Mouse (Mus musculus): ENCODE measurements at regions not wholly inside any gene's neighbourhood (a gene's known extent, or its start where the extent isn't known, plus 50 kb on each side); places are given as distances from the start of the nearest gene placed in this dataset.

DNA sequence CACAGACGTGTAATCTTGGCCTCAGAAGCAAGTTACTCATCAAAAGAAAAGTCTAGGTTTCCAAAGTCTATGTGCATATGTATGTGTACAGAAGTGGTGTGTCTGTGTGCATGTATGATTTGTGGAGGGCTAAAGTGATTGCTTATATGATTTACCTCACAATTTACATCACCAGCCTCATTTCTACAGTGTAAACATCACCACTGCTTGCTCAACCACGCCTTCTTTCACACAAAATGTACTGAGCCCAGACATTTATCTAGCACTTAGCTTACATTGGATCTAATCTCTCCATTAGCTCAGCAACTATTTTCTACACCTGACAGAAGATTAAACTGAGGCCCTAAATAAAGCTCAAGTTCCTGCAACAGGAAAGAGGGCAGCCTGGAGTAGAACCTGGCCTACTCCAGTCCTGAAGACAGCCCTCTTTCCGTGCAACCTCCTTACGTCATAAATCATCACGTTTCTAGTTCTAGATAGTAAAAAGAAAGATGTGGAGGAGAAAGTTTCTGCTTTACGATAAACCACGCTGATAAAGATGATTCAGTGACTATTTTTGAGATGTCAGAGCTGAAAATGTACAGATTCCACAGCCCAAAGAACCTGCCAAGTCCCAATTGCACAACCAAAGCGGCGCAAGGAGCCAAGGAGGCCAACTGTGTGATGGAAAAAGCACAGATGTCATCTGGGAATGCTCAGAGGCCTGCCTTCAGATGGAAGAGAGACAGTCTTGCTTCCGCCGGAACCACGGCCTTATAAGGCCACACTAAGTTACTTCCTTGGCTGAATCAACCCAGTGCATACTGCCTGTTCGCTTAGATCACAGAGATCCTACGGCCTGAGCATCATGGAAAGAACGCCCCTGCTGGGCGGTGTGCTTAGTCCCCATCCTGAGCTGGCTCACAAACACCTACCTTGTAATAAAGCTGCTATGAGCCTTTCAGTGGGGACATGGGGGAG lies 72.5 kb upstream of the Thbs1 start:
- no peaks in the 10 kb centered on the region for H3K9me3 ChIP-seq (replicated peaks)
- 0 out of 2 replicates have a peak, but pooled peaks cover 2% of the 10 kb centered on the region for H3K4me1 ChIP-seq
- H3K4me3 ChIP-seq = no peak overlapping the region
- no peak for DNase-seq (ENCODE audit: low spot score)
- WGBS = 92% methylated on average over 16 of the region's 16 CpGs
- no peak overlapping the region for H3K27ac ChIP-seq
- no peaks in the 10 kb centered on the region for H3K27me3 ChIP-seq (ENCODE audit: low read depth, poor library complexity, severe bottlenecking)
- no peaks in the 10 kb centered on the region for H3K36me3 ChIP-seq

DNA sequence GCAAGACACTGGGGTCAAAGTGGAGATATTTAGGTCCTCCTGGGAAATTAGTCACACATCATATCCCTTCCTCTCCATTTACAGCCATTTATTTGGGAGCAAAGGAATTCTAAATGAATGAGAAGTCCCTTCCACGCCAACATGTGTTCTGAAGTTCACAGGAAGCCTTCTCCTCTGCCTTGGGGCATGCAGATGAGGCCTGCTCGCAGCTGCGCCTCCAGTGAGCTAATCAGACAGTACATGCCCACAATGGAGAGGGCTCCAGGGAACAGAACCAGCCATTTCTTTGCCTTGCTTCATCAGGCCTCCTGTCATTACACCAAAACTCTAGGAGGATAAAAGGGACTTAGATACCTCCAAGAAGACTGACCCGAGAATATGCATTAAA lies 71.9 kb upstream of the Thbs1 start:
- Histone ChIP-seq H3K9me3 (replicated peaks) (no peaks in the 10 kb centered on the region), H3K27ac (no peak overlapping the region), H3K27me3 (ENCODE audit: low read depth, poor library complexity, severe bottlenecking) (no peaks in the 10 kb centered on the region), H3K36me3 (no peaks in the 10 kb centered on the region), H3K4me1 (0 out of 2 replicates have a peak, but pooled peaks cover 2% of the 10 kb centered on the region), H3K4me3 (no peak overlapping the region)
- WGBS = 81% methylated on average over 4 of the region's 4 CpGs
- no peak for DNase-seq (ENCODE audit: low spot score)

DNA sequence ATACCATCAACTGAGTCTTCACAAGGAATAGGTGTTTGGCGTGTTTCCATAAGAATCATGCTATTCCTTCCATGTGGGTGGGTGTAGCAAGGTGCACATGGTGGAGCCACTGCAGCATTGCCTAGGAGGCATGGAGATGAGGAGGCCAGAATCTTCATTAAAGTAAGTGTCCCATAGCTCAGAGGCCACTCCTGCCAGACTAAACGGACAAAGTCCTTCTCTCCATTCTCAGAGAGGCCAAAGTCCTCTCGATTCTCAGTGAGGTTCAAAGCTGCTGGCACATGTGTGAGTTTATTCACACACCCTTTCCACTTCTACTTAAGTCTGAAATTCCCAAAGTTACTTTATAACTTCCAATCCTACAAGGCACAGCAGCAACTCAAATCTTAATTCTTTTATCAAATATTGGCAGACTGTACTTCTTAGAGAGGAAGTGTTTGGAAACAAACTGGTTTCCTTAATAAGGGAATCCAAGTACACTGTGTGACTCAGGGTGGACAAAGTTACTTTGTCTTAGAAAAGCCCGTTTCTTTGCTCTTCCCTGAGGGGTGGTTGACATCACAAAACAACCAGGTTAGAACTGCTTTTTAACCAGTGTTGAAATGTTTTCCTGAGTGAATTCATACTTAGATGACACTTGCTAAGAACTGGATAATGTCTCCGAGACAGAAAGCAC lies 69.2 kb upstream of the Thbs1 start:
- Histone ChIP-seq H3K4me1 (0 out of 2 replicates have a peak, but pooled peaks cover 2% of the 10 kb centered on the region), H3K9me3 (replicated peaks) (no peaks in the 10 kb centered on the region), H3K27ac (no peak overlapping the region), H3K36me3 (no peaks in the 10 kb centered on the region), H3K4me3 (no peak overlapping the region), H3K27me3 (ENCODE audit: low read depth, poor library complexity, severe bottlenecking) (no peaks in the 10 kb centered on the region)
- DNase-seq (ENCODE audit: low spot score) = no peak
- 88% methylated on average over 5 of the region's 5 CpGs for WGBS

DNA sequence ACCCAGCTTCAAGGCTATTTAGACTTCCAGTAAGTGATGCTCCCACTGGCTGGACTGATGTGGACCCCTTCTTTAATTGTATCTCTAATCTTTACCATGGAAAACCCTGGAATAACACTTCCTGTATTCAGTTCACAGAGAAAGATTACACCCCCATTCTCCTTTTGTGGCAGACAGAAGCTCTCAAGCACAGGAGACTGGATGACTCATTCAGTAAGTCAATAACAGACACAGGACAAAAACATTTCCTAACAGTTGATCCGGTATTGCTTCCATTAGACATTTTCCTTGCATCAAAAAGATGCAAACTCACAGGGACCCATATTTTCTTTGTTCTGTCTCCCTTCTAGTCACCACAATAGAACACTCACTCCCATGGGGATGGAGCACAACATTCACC lies 67.0 kb upstream of the Thbs1 start:
- H3K4me3 ChIP-seq = no peak overlapping the region
- 0 out of 2 replicates have a peak, but pooled peaks cover 2% of the 10 kb centered on the region for H3K4me1 ChIP-seq
- no peak overlapping the region for H3K27ac ChIP-seq
- 89% methylated on average over 1 of the region's 1 CpGs for WGBS
- H3K27me3 ChIP-seq (ENCODE audit: low read depth, poor library complexity, severe bottlenecking) = no peaks in the 10 kb centered on the region
- H3K36me3 ChIP-seq = no peaks in the 10 kb centered on the region
- no peak for DNase-seq (ENCODE audit: low spot score)
- H3K9me3 ChIP-seq (replicated peaks) = no peaks in the 10 kb centered on the region

DNA sequence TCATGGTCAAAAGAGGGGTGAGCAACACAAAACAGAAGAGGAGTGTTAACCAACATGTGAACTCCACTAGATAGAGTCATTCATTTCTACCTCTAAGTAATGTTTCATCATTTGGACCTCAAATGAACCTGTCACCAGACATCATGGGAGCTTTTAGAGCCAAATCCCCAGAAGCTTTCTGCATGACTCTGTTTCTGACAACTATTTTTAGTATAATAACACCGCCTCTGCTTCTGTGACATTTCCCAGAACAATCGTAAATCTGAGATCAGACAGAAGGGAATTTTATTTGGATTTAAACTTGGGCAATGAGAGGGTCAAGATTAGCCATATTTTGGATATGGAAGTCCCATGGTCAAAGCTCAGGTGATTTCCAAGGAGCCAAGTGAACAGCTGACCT lies 61.4 kb upstream of the Thbs1 start:
- Histone ChIP-seq H3K36me3 (no peaks in the 10 kb centered on the region), H3K4me3 (no peak overlapping the region), H3K27ac (no peak overlapping the region), H3K4me1 (no peaks in the 10 kb centered on the region), H3K27me3 (ENCODE audit: low read depth, poor library complexity, severe bottlenecking) (no peaks in the 10 kb centered on the region), H3K9me3 (replicated peaks) (no peaks in the 10 kb centered on the region)
- DNase-seq (ENCODE audit: low spot score) = no peak
- WGBS = 92% methylated on average over 2 of the region's 2 CpGs

DNA sequence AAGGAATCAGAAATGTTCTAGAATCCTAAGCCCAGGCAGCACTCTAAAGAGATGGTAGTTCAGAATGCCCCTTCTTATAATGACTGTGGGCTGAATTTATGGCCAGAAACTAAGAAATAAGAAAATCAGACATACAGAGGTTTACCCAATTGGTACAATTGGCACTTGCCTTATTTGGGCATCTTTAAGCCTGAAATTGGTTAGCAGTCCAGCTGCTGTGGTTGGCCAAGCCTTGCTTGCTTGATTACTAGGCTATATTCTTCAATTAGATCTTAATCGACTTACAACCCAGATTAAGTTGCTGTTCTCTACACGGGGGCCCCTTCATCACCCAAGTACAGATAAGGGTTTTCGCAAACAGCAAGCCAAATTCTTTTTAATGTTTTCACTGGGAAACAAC lies 60.1 kb upstream of the Thbs1 start:
- no peaks in the 10 kb centered on the region for H3K9me3 ChIP-seq (replicated peaks)
- no peak for DNase-seq (ENCODE audit: low spot score)
- 94% methylated on average over 3 of the region's 3 CpGs for WGBS
- H3K27me3 ChIP-seq (ENCODE audit: low read depth, poor library complexity, severe bottlenecking) = no peaks in the 10 kb centered on the region
- H3K36me3 ChIP-seq = no peaks in the 10 kb centered on the region
- no peak overlapping the region for H3K27ac ChIP-seq
- H3K4me1 ChIP-seq = no peaks in the 10 kb centered on the region
- no peak overlapping the region for H3K4me3 ChIP-seq

DNA sequence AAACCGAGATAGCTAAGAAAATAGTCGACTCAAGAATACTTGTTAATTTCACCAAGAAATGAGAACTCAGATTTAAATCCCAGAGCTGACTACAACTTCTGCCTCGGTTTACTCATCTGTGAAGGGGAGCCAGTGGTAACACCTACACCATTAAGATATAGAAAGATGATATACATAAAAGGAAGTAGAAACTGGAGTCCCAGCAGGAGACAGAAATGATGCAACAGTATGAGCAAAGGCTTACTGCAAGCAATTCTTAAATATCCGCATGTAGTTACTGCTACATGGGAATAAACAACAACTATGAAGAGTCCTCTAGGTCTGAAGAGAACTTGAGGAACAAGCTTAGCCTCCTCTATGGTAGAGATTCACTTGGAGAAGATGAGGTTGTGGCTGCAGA lies 58.2 kb upstream of the Thbs1 start:
- DNase-seq (ENCODE audit: low spot score) = no peak
- H3K9me3 ChIP-seq (replicated peaks) = no peaks in the 10 kb centered on the region
- H3K27ac ChIP-seq = no peak overlapping the region
- 91% methylated on average over 4 of the region's 4 CpGs for whole genome bisulfite sequencing
- no peak overlapping the region for H3K4me3 ChIP-seq
- H3K4me1 ChIP-seq = no peaks in the 10 kb centered on the region
- no peaks in the 10 kb centered on the region for H3K27me3 ChIP-seq (ENCODE audit: low read depth, poor library complexity, severe bottlenecking)
- H3K36me3 ChIP-seq = no peaks in the 10 kb centered on the region

DNA sequence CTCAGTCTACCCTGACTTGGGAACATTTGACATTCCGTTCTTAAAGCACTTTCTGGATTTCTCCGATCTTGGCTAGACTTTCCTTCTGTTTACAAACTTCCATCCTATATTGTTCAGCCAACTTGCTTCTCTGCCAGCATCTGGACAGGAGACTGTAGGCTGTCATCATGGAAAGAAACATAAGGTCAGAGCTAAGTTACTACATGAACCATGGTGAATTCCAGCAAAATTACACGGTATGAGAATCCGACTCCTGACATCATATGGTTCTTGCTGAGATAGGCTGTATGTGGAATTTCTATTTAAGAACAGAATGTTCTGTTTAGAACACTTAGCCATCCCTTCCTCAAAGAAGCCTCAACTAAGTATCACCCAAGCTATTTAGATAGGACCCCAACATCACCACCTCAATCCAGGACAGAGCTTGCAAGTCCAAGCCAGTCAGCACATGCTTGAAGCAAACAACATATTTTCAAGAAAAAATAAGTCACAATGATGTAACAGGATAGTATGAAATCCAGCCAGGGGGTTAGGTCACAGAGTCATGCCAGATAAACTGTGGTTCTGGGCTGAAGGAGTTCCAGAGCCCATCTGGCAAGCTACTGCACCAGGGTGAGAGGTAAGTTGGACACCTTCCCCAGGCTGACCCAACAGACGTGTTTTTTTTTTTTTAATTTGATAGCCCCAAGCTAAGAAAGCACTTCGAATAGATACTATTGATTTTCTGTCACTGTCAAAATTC lies 52.9 kb upstream of the Thbs1 start:
- Histone ChIP-seq H3K27me3 (ENCODE audit: low read depth, poor library complexity, severe bottlenecking) (no peaks in the 10 kb centered on the region), H3K9me3 (replicated peaks) (no peaks in the 10 kb centered on the region), H3K36me3 (no peaks in the 10 kb centered on the region), H3K4me3 (no peak overlapping the region), H3K4me1 (no peaks in the 10 kb centered on the region), H3K27ac (no peak overlapping the region)
- DNase-seq (ENCODE audit: low spot score) = no peak
- WGBS = 93% methylated on average over 6 of the region's 6 CpGs

DNA sequence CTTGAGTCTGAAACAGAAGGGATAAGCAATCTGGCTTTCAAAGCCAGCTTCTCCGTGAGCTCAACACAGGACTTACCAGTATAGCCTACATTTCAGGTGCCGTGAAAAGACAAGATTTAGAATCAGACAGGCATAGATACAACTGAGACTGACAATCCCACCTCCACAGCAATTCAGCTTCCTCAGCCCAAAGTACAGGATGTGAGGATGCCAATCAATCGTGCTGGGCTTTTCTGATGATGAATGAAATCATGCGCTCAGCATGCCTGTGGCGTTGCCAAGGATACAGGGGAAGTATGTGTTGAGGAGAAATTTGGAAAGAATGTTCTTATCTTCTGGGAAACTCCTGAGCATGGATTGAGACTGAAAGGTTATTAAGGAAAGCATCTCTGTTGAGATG lies 50.4 kb upstream of the Thbs1 start:
- Histone ChIP-seq H3K9me3 (replicated peaks) (no peaks in the 10 kb centered on the region), H3K36me3 (no peaks in the 10 kb centered on the region), H3K4me1 (no peaks in the 10 kb centered on the region), H3K4me3 (no peak overlapping the region), H3K27me3 (ENCODE audit: low read depth, poor library complexity, severe bottlenecking) (no peaks in the 10 kb centered on the region), H3K27ac (no peak overlapping the region)
- no peak for DNase-seq (ENCODE audit: low spot score)
- WGBS = 92% methylated on average over 5 of the region's 5 CpGs
